18 mouse cellular contexts compared by ENCODE assay signal in genomic region chr19:28192248-28192647, GRCm38 (mm10).
DNase-seq lines count a peak whose midpoint lies in the region; ATAC-seq and TF ChIP-seq lines count a peak whose summit lies in the region.
"Had no signal": no experiment of that assay in that cellular context is flagged by ENCODE, and none has a peak within 500 bp of the region (broad histone marks: within the 10 kb centered on the region; RNA-seq: fewer than 3 reads in every experiment).

No protein-coding gene starts in this region.

- no peak overlapping the region for H3K4me3 ChIP-seq in kidney, adult 2 months (ENCODE audit: insufficient read depth, low read depth, low read length)
- no peak overlapping the region for H3K4me3 ChIP-seq in kidney, embryonic 14.5 days (ENCODE audit: low read length)
- H3K4me3 ChIP-seq in kidney, postnatal 0 days (replicated peaks; ENCODE audit: low read depth, low read length) = no peak overlapping the region
- H3K4me3 ChIP-seq in stomach, embryonic 15.5 days (replicated peaks) = no peak overlapping the region
- no peak overlapping the region for H3K4me3 ChIP-seq in stomach, postnatal 0 days (ENCODE audit: low read depth, low read length)
- H3K4me3 ChIP-seq: embryonic facial prominence, embryonic 12.5 days; forebrain, embryonic 12.5 days; heart, embryonic 10.5 days; hindbrain, embryonic 13.5 days had no signal

- TF ChIP-seq EP300 in stomach, postnatal 0 days (optimal IDR thresholded peaks at IDR 0.05) = no peak

- no peak overlapping the region for H3K9ac ChIP-seq in kidney, embryonic 14.5 days (ENCODE audit: low read depth, low read length)
- H3K9ac ChIP-seq in kidney, postnatal 0 days (ENCODE audit: low read depth, low read length) = no peak overlapping the region
- no peak overlapping the region for H3K9ac ChIP-seq in stomach, embryonic 15.5 days
- H3K9ac ChIP-seq in stomach, postnatal 0 days (ENCODE audit: low read length) = no peak overlapping the region
- H3K9ac ChIP-seq: embryonic facial prominence, embryonic 12.5 days; forebrain, embryonic 12.5 days; hindbrain, embryonic 13.5 days had no signal

- no peak for TF ChIP-seq POLR2A in kidney, adult 2 months (IDR thresholded peaks at IDR 0.05; ENCODE audit: low read depth, low read length)

- peak; percentile 60 for DNase-seq in kidney, adult 2 months
- peak; percentile 27 for DNase-seq in kidney, postnatal 0 days (ENCODE audit: low spot score)
- DNase-seq in kidney, adult 11 months = no peak
- DNase-seq in stomach, postnatal 0 days (ENCODE audit: low spot score) = no peak
- no peak for DNase-seq in right cerebral cortex, adult 2 months (ENCODE audit: low spot score in 2 of 2)
- DNase-seq: adrenal gland, postnatal 10 days; cerebellum, adult 11-12 months; cerebellum, adult 9-10 months; cerebellum, postnatal 25 days; heart, adult 18-20 months; heart, postnatal 10 days; heart, postnatal 4 days had no signal

- TF ChIP-seq CTCF in kidney, adult 2 months (conservative IDR thresholded peaks at IDR 0.05; ENCODE audit: insufficient read depth, insufficient read length, low read depth, low read length) = no peak
- no peak for TF ChIP-seq CTCF in kidney, postnatal 0 days (IDR thresholded peaks at IDR 0.05; ENCODE audit: low read depth)
- no peak for TF ChIP-seq CTCF in stomach, postnatal 0 days (IDR thresholded peaks at IDR 0.05; ENCODE audit: low read depth)

- H3K27ac ChIP-seq in kidney, adult 2 months (ENCODE audit: insufficient read depth, low read depth, low read length) = peak overlapping the region; percentile 96
- H3K27ac ChIP-seq in kidney, embryonic 14.5 days (ENCODE audit: low read depth, low read length) = no peak overlapping the region
- H3K27ac ChIP-seq in kidney, postnatal 0 days = peak overlapping the region; percentile 73
- 0 out of 2 replicates have a peak overlapping the region, but pooled peaks have one; percentile 40 for H3K27ac ChIP-seq in stomach, embryonic 15.5 days
- H3K27ac ChIP-seq in stomach, postnatal 0 days (replicated peaks) = no peak overlapping the region
- H3K27ac ChIP-seq: embryonic facial prominence, embryonic 12.5 days; forebrain, embryonic 12.5 days; heart, embryonic 10.5 days had no signal

- no peak overlapping the region for H3K4me2 ChIP-seq in kidney, embryonic 14.5 days (replicated peaks; ENCODE audit: low read depth, low read length)
- H3K4me2 ChIP-seq in kidney, postnatal 0 days (ENCODE audit: low read length) = no peak overlapping the region
- no peak overlapping the region for H3K4me2 ChIP-seq in stomach, embryonic 15.5 days
- H3K4me2 ChIP-seq in stomach, postnatal 0 days (replicated peaks; ENCODE audit: low read depth) = no peak overlapping the region
- H3K4me2 ChIP-seq: embryonic facial prominence, embryonic 12.5 days; hindbrain, embryonic 13.5 days had no signal

- no peaks in the 10 kb centered on the region; the same call in 1 of the 2 replicates for H3K27me3 ChIP-seq in kidney, adult 2 months (replicated peaks; ENCODE audit: control insufficient read depth, insufficient read depth, low read length)
- H3K27me3 ChIP-seq in kidney, embryonic 14.5 days (ENCODE audit: control insufficient read depth, insufficient read depth, low read length) = no peaks in the 10 kb centered on the region
- no peaks in the 10 kb centered on the region for H3K27me3 ChIP-seq in kidney, postnatal 0 days (ENCODE audit: insufficient read depth, low read length)
- H3K27me3 ChIP-seq in stomach, embryonic 15.5 days (replicated peaks) = no peaks in the 10 kb centered on the region
- H3K27me3 ChIP-seq in stomach, postnatal 0 days (ENCODE audit: control insufficient read depth, insufficient read depth, low read length) = no peaks in the 10 kb centered on the region
- H3K27me3 ChIP-seq: embryonic facial prominence, embryonic 12.5 days; forebrain, embryonic 12.5 days had no signal

- no peak for ATAC-seq in kidney, embryonic 14.5 days (ENCODE audit: low FRiP score, low TSS enrichment)
- 0 out of 2 replicates have a peak, but pooled peaks have one; percentile 59 for ATAC-seq in kidney, postnatal 0 days (replicated peaks; ENCODE audit: low FRiP score, low read depth)
- ATAC-seq in stomach, embryonic 15.5 days (ENCODE audit: insufficient read depth, low FRiP score, low read depth) = no peak
- no peak for ATAC-seq in stomach, postnatal 0 days (ENCODE audit: low FRiP score, low TSS enrichment)

- WGBS in kidney, adult 2 months = 37% methylated on average over 3 of the region's 3 CpGs
- 59% methylated on average over 3 of the region's 3 CpGs for WGBS in kidney, embryonic 14.5 days
- 35% methylated on average over 3 of the region's 3 CpGs for WGBS in kidney, postnatal 0 days
- 56% methylated on average over 3 of the region's 3 CpGs for WGBS in stomach, embryonic 15.5 days
- WGBS in stomach, postnatal 0 days = 50% methylated on average over 3 of the region's 3 CpGs

- peaks cover 16% of the 10 kb centered on the region for H3K4me1 ChIP-seq in kidney, adult 2 months (ENCODE audit: control insufficient read depth, insufficient read depth, low read length)
- 0 out of 2 replicates have a peak, but pooled peaks cover 10% of the 10 kb centered on the region for H3K4me1 ChIP-seq in kidney, embryonic 14.5 days (ENCODE audit: control insufficient read depth, insufficient read depth, low read length)
- peaks cover 9% of the 10 kb centered on the region for H3K4me1 ChIP-seq in kidney, postnatal 0 days (replicated peaks; ENCODE audit: insufficient read depth, low read length)
- 0 out of 2 replicates have a peak, but pooled peaks cover 2% of the 10 kb centered on the region for H3K4me1 ChIP-seq in stomach, embryonic 15.5 days
- no peaks in the 10 kb centered on the region for H3K4me1 ChIP-seq in stomach, postnatal 0 days (replicated peaks; ENCODE audit: control insufficient read depth, insufficient read depth)
- H3K4me1 ChIP-seq: embryonic facial prominence, embryonic 12.5 days; heart, embryonic 10.5 days had no signal

- H3K9me3 ChIP-seq in kidney, embryonic 14.5 days (ENCODE audit: control insufficient read depth, low read length) = no peaks in the 10 kb centered on the region
- H3K9me3 ChIP-seq in kidney, postnatal 0 days (replicated peaks; ENCODE audit: low read length) = no peaks in the 10 kb centered on the region; the same call in 1 of the 2 replicates
- H3K9me3 ChIP-seq in stomach, embryonic 15.5 days = no peaks in the 10 kb centered on the region
- no peaks in the 10 kb centered on the region for H3K9me3 ChIP-seq in stomach, postnatal 0 days (ENCODE audit: control insufficient read depth, low read length)
- H3K9me3 ChIP-seq: embryonic facial prominence, embryonic 12.5 days; forebrain, embryonic 12.5 days; heart, embryonic 10.5 days; hindbrain, embryonic 13.5 days had no signal

- H3K36me3 ChIP-seq in kidney, adult 2 months (ENCODE audit: control insufficient read depth, insufficient read depth, low read length) = no peaks in the 10 kb centered on the region
- H3K36me3 ChIP-seq in kidney, embryonic 14.5 days (ENCODE audit: control insufficient read depth, insufficient read depth, low read length) = no peaks in the 10 kb centered on the region
- H3K36me3 ChIP-seq in kidney, postnatal 0 days (ENCODE audit: insufficient read depth, low read length) = no peaks in the 10 kb centered on the region
- H3K36me3 ChIP-seq in stomach, embryonic 15.5 days = no peaks in the 10 kb centered on the region
- H3K36me3 ChIP-seq in stomach, postnatal 0 days (ENCODE audit: control insufficient read depth, insufficient read depth, low read length) = no peaks in the 10 kb centered on the region
- H3K36me3 ChIP-seq: embryonic facial prominence, embryonic 12.5 days; forebrain, embryonic 12.5 days; heart, embryonic 10.5 days; hindbrain, embryonic 13.5 days had no signal

Comparison
In these comparisons a context has a peak if more than half of its experiments do, and no peak if none do; other contexts are left out.
1. DNase-seq: peak in kidney, adult 2 months (single experiment) and kidney, postnatal 0 days (single experiment); none in kidney, adult 11 months (single experiment), stomach, postnatal 0 days (single experiment) and right cerebral cortex, adult 2 months (0 of 2).
2. H3K27ac ChIP-seq: peak in kidney, adult 2 months (single experiment), kidney, postnatal 0 days (single experiment) and stomach, embryonic 15.5 days (single experiment); none in kidney, embryonic 14.5 days (single experiment) and stomach, postnatal 0 days (single experiment).